Comparison of ENCODE assay signal across 8 mouse cellular contexts in the genomic region with DNA sequence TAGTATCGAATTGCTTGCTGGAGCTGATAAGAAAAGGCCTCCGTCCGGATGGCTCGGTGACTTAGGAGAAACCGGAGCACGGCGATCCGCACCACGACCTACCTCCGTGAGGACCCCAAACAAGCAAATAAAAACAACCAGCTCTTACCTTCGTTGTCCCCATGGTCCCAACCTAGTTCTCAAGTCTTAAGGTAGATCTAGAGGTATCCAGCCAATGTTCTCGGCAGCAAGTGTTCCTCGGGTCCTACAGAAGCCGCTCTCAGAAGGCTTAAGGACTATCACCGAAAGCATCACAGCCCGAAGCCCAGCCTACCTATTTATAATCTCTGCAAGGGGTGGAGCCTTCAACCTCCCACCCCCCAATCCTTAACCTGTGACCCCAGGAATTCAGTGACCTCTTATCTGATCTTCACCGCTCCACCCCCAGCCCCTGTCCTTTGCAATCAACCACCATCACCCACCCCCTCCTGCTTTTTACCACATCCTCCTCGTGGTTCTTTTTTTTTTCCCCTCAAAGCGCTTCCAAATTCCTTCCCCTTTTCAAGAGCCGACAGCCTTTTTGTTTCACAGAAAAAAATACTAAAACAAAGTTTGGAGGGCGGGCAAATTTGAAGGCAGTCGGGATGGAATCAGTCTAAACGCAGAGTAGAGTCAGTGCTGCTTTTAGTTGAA. TPM values are rescaled to one million over a fixed set of nuclear protein-coding genes. Genes with fewer than 3 reads are reported as not detected.
DNase-seq lines count a peak whose midpoint lies in the region; ATAC-seq and TF ChIP-seq lines count a peak whose summit lies in the region.

No protein-coding gene starts in this region.

- peaks cover 6 to 19% of the 10 kb centered on the region in 2 experiments; a peak in 3 of 4 replicates for H3K4me1 ChIP-seq in heart, embryonic 14.5 days (ENCODE audit: control insufficient read depth in 2 of 2, insufficient read depth in 2 of 2, low read length in 2 of 2)
- peaks cover 6% of the 10 kb centered on the region; the same call in 1 of the 2 replicates for H3K4me1 ChIP-seq in lung, adult 2 months (ENCODE audit: control insufficient read depth, insufficient read depth, low read length)
- H3K4me1 ChIP-seq in neural tube, embryonic 15.5 days, result peaks cover 32% of the 10 kb centered on the region

- peak; percentile 62 to 72 for DNase-seq in right cerebral cortex, adult 2 months (ENCODE audit: low spot score in 2 of 2)
- DNase-seq in right cerebral cortex, postnatal 4 days, result no peak
- DNase-seq in layer of hippocampus, adult 18-20 months (ENCODE audit: low spot score in 2 of 2), result peak; percentile 58 to 80
- DNase-seq in lung, adult 2 months, result no peak
- DNase-seq in urinary bladder, postnatal 36 days (ENCODE audit: low spot score in 2 of 2), result no peak

- WGBS in heart, embryonic 14.5 days, result under 1% methylated on average over 23 of the region's 23 CpGs
- WGBS in lung, adult 2 months, result 3% methylated on average over 23 of the region's 23 CpGs
- WGBS in neural tube, embryonic 15.5 days, result under 1% methylated on average over 23 of the region's 23 CpGs

- TF ChIP-seq POLR2A in lung, adult 2 months (IDR thresholded peaks at IDR 0.05; ENCODE audit: borderline replicate concordance, extremely low read depth, low read depth, low read length), result no peak

- H3K27me3 ChIP-seq in heart, embryonic 14.5 days (ENCODE audit: control insufficient read depth, insufficient read depth, low read length), result peaks cover 4% of the 10 kb centered on the region; the same call in 1 of the 2 replicates
- peaks cover 29% of the 10 kb centered on the region for H3K27me3 ChIP-seq in neural tube, embryonic 15.5 days (replicated peaks)

- no peaks in the 10 kb centered on the region; the same call in 1 of the 2 replicates for H3K36me3 ChIP-seq in heart, embryonic 14.5 days (ENCODE audit: control insufficient read depth, insufficient read depth, low read length)
- H3K36me3 ChIP-seq in neural tube, embryonic 15.5 days, result peaks cover under 1% of the 10 kb centered on the region; the same call in 1 of the 2 replicates

- H3K9ac ChIP-seq in heart, embryonic 14.5 days (ENCODE audit: low read length), result peak overlapping the region; percentile 52
- peak overlapping the region; percentile 69 for H3K9ac ChIP-seq in neural tube, embryonic 15.5 days (replicated peaks)

- H3K27ac ChIP-seq in heart, embryonic 14.5 days (replicated peaks in 1 of 2; ENCODE audit: control insufficient read depth in 1 of 2, insufficient read depth in 1 of 2, low read depth in 2 of 2, low read length in 2 of 2), result no peak overlapping the region
- peak overlapping the region; percentile 70 for H3K27ac ChIP-seq in neural tube, embryonic 15.5 days (replicated peaks)

- no peaks in the 10 kb centered on the region for H3K9me3 ChIP-seq in heart, embryonic 14.5 days (ENCODE audit: control insufficient read depth, low read length)
- no peaks in the 10 kb centered on the region for H3K9me3 ChIP-seq in neural tube, embryonic 15.5 days (replicated peaks)

- peak overlapping the region; percentile 52 to 61 for H3K4me3 ChIP-seq in heart, embryonic 14.5 days (ENCODE audit: control insufficient read depth in 1 of 2, insufficient read depth in 1 of 2, low read depth in 1 of 2, low read length in 2 of 2)
- peak overlapping the region; percentile 43 for H3K4me3 ChIP-seq in lung, adult 2 months (replicated peaks; ENCODE audit: extremely low read depth, low read depth, low read length)
- H3K4me3 ChIP-seq in neural tube, embryonic 15.5 days (replicated peaks), result peak overlapping the region; percentile 54

- no peak for TF ChIP-seq CTCF in lung, adult 2 months (IDR thresholded peaks at IDR 0.05; ENCODE audit: insufficient read depth, low read length)

- peak; percentile 79 for ATAC-seq in common myeloid progenitor, adult 5-6 weeks (replicated peaks; ENCODE audit: low read depth, poor library complexity, severe bottlenecking)
- no peak; the same call in 1 of the 2 replicates for ATAC-seq in heart, embryonic 14.5 days (ENCODE audit: insufficient number of reproducible peaks, insufficient read depth, low FRiP score, low read depth)
- peak; percentile 76 for ATAC-seq in neural tube, embryonic 15.5 days (ENCODE audit: low FRiP score)

- peak overlapping the region; percentile 80 for H3K4me2 ChIP-seq in heart, embryonic 14.5 days (ENCODE audit: low read length)
- H3K4me2 ChIP-seq in neural tube, embryonic 15.5 days, result peak overlapping the region; percentile 71

RNA-seq across cellular contexts. Expression of gene Nanog, which starts 35.1 kb away (rescaled TPM):
- not detected in 2 replicates for total RNA-seq in common myeloid progenitor, adult 5-6 weeks (2017)
- polyA plus RNA-seq in heart, embryonic 14.5 days (2014; fragmentation: Nextera tagmentation; extraction: Ambion mirVana), result 0.84 and 1.2 TPM in 2 replicates
- not detected for total RNA-seq in layer of hippocampus, adult 18-20 months (2021)
- 0.09 and 0.28 TPM in 2 replicates for polyA plus RNA-seq in lung, adult 2 months (2012; rRNA removed)
- polyA plus RNA-seq in neural tube, embryonic 15.5 days (2015; fragmentation: Nextera tagmentation; extraction: Ambion mirVana), result 0.11 TPM in 1 of 2 replicates, not detected in the other

RNA-seq across cellular contexts. Expression of gene Slc2a3, which starts 59.1 kb away (rescaled TPM):
- 21.6 and 24.4 TPM in 2 replicates for total RNA-seq in common myeloid progenitor, adult 5-6 weeks (2017)
- polyA plus RNA-seq in heart, embryonic 14.5 days (2014; fragmentation: Nextera tagmentation; extraction: Ambion mirVana), result 10.3 and 10.7 TPM in 2 replicates
- total RNA-seq in layer of hippocampus, adult 18-20 months (2021), result 100 to 1,000 TPM; 110 to 113 TPM
- polyA plus RNA-seq in lung, adult 2 months (2012; rRNA removed), result 2.6 and 7.4 TPM in 2 replicates
- 47.9 and 50.6 TPM in 2 replicates for polyA plus RNA-seq in neural tube, embryonic 15.5 days (2015; fragmentation: Nextera tagmentation; extraction: Ambion mirVana)

Comparison
In these comparisons a context has a peak if more than half of its experiments do, and no peak if none do; other contexts are left out.
1. DNase-seq: peak in right cerebral cortex, adult 2 months (2 of 2) and layer of hippocampus, adult 18-20 months (2 of 2); none in right cerebral cortex, postnatal 4 days (single experiment), lung, adult 2 months (single experiment) and urinary bladder, postnatal 36 days (0 of 2).
2. Peak in every context shown above with its lines, with median percentiles within 50 percentile points of each other: H3K4me3 ChIP-seq.